Mouse (Mus musculus) heart, adult 8-10 months (tissue): Measurements from ENCODE around the gene Nans. TPM values are rescaled to one million over a fixed set of nuclear protein-coding genes. Genes with fewer than 3 reads are reported as not detected.

ENCODE experiments used
- DNase-seq: peaks from one replicate; pipeline ENCODE4 v3.0.0; 2022; ENCODE audit warnings: low spot score
- total RNA-seq, 4 experiments: library from RNA; stranded (reverse); gene quantifications; 2 replicates each; pipeline ENCODE4 v1.2.4; 2022

The Nans gene
- total RNA-seq: 10 to 100 TPM; 12.1 to 16.8 (median 15.6) TPM

GRCm38 (mm10) chr4:46489028-46489925, at the start of gene Nans:
Nans (plus strand) TSS chr4:46489248.
- peak; percentile 93 for DNase-seq

- DNase-seq: no peak
Measured at GRCm38 (mm10) chr4:46442501-46442900, 46.5 kb upstream of the Nans start.

GRCm38 (mm10) chr4:46445237-46445945, 43.7 kb upstream of the Nans start:
- DNase-seq: no peak

- no peak for DNase-seq
Measured at GRCm38 (mm10) chr4:46447461-46447860, 41.6 kb upstream of the Nans start.

GRCm38 (mm10) chr4:46448886-46449285, 40.2 kb upstream of the Nans start:
- no peak for DNase-seq

- no peak for DNase-seq
Measured at GRCm38 (mm10) chr4:46450020-46450518, 39.0 kb upstream of the Nans start.

GRCm38 (mm10) chr4:46450519-46451131, 38.4 kb upstream of the Nans start, which contains the start of gene Anp32b:
Anp32b (plus strand) TSS chr4:46450902.
- DNase-seq: peak; percentile 85

- DNase-seq: peak; percentile 65
Measured at GRCm38 (mm10) chr4:46451240-46451757, 37.7 kb upstream of the Nans start.

GRCm38 (mm10) chr4:46451758-46452480, 37.1 kb upstream of the Nans start:
- peak; percentile 65 for DNase-seq

- peak; percentile 36 for DNase-seq
Measured at GRCm38 (mm10) chr4:46452481-46452850, 36.6 kb upstream of the Nans start.

GRCm38 (mm10) chr4:46452855-46453719, 36.0 kb upstream of the Nans start:
- DNase-seq: no peak

GRCm38 (mm10) chr4:46454097-46454864, 34.8 kb upstream of the Nans start:
- no peak for DNase-seq

- DNase-seq: no peak
Measured at GRCm38 (mm10) chr4:46456762-46457161, 32.3 kb upstream of the Nans start.

GRCm38 (mm10) chr4:46457186-46457585, 31.9 kb upstream of the Nans start:
- no peak for DNase-seq

GRCm38 (mm10) chr4:46458411-46458810, 30.6 kb upstream of the Nans start:
- no peak for DNase-seq

GRCm38 (mm10) chr4:46463130-46463830, 25.8 kb upstream of the Nans start:
- DNase-seq: no peak

GRCm38 (mm10) chr4:46465740-46466139, 23.3 kb upstream of the Nans start:
- DNase-seq: no peak

- no peak for DNase-seq
Measured at GRCm38 (mm10) chr4:46475101-46475500, 13.9 kb upstream of the Nans start.

GRCm38 (mm10) chr4:46479081-46479480, 10.0 kb upstream of the Nans start:
- no peak for DNase-seq
